8 mouse cellular contexts compared by ENCODE assay signal in genomic region chr13:3892601-3893000, GRCm38 (mm10). TPM values are rescaled to one million over a fixed set of nuclear protein-coding genes. Genes with fewer than 3 reads are reported as not detected.
DNase-seq lines count a peak whose midpoint lies in the region; ATAC-seq and TF ChIP-seq lines count a peak whose summit lies in the region.

No protein-coding gene starts in this region.

- DNase-seq in embryonic facial prominence, embryonic 10.5 days (ENCODE audit: low spot score): no peak
- DNase-seq in urinary bladder, postnatal 25 days (ENCODE audit: low spot score): no peak
- DNase-seq in gastrocnemius, adult 18-20 months (ENCODE audit: low spot score): no peak
- DNase-seq in frontal cortex, postnatal 25 days (ENCODE audit: low spot score in 2 of 2): no peak

- no peaks in the 10 kb centered on the region for H3K9me3 ChIP-seq in megakaryocyte, embryonic 14.5 days
- H3K9me3 ChIP-seq in embryonic facial prominence, embryonic 10.5 days: no peaks in the 10 kb centered on the region
- no peaks in the 10 kb centered on the region for H3K9me3 ChIP-seq in intestine, postnatal 0 days (ENCODE audit: control insufficient read depth)
- no peaks in the 10 kb centered on the region for H3K9me3 ChIP-seq in stomach, embryonic 14.5 days (ENCODE audit: control insufficient read depth, low read depth, low read length)

- 14% methylated on average over 7 of the region's 7 CpGs for WGBS in embryonic facial prominence, embryonic 10.5 days
- WGBS in intestine, postnatal 0 days: 8% methylated on average over 7 of the region's 7 CpGs
- WGBS in stomach, embryonic 14.5 days: 11% methylated on average over 7 of the region's 7 CpGs

- peak overlapping the region; percentile 69 for H3K4me2 ChIP-seq in intestine, postnatal 0 days (replicated peaks; ENCODE audit: low read depth)
- H3K4me2 ChIP-seq in stomach, embryonic 14.5 days (replicated peaks; ENCODE audit: low read depth, low read length): peak overlapping the region; percentile 52

- peak overlapping the region; percentile 79 for H3K9ac ChIP-seq in intestine, postnatal 0 days (ENCODE audit: low read depth, low read length)
- peak overlapping the region; percentile 47 for H3K9ac ChIP-seq in stomach, embryonic 14.5 days (replicated peaks; ENCODE audit: low read depth, low read length)

- peak overlapping the region; percentile 87 for H3K27ac ChIP-seq in embryonic facial prominence, embryonic 10.5 days (replicated peaks)
- peak overlapping the region; percentile 86 for H3K27ac ChIP-seq in intestine, postnatal 0 days (ENCODE audit: low read depth, low read length)
- no peak overlapping the region; the same call in 1 of the 2 replicates for H3K27ac ChIP-seq in stomach, embryonic 14.5 days (ENCODE audit: low read length)

- peak overlapping the region; percentile 91 for H3K4me3 ChIP-seq in megakaryocyte, embryonic 14.5 days (replicated peaks)
- peak overlapping the region; percentile 69 for H3K4me3 ChIP-seq in embryonic facial prominence, embryonic 10.5 days
- H3K4me3 ChIP-seq in intestine, postnatal 0 days (ENCODE audit: low read depth, low read length): peak overlapping the region; percentile 72
- peak overlapping the region; percentile 60 for H3K4me3 ChIP-seq in stomach, embryonic 14.5 days (ENCODE audit: low read depth, low read length)

- TF ChIP-seq CTCF in intestine, postnatal 0 days (IDR thresholded peaks at IDR 0.05; ENCODE audit: low read depth): no peak

- H3K4me1 ChIP-seq in megakaryocyte, embryonic 14.5 days: peaks cover 34% of the 10 kb centered on the region
- peaks cover 25% of the 10 kb centered on the region for H3K4me1 ChIP-seq in embryonic facial prominence, embryonic 10.5 days
- H3K4me1 ChIP-seq in intestine, postnatal 0 days (replicated peaks; ENCODE audit: control insufficient read depth, insufficient read depth, low read length): peaks cover 10% of the 10 kb centered on the region; the same call in 1 of the 2 replicates
- H3K4me1 ChIP-seq in stomach, embryonic 14.5 days (ENCODE audit: control insufficient read depth, insufficient read depth, low read length): 0 out of 2 replicates have a peak, but pooled peaks cover 3% of the 10 kb centered on the region

- H3K36me3 ChIP-seq in megakaryocyte, embryonic 14.5 days (replicated peaks; ENCODE audit: low read length): peaks cover 26% of the 10 kb centered on the region
- peaks cover 35% of the 10 kb centered on the region for H3K36me3 ChIP-seq in embryonic facial prominence, embryonic 10.5 days (replicated peaks)
- H3K36me3 ChIP-seq in intestine, postnatal 0 days (ENCODE audit: control insufficient read depth, insufficient read depth): peaks cover 12% of the 10 kb centered on the region
- peaks cover 11% of the 10 kb centered on the region for H3K36me3 ChIP-seq in stomach, embryonic 14.5 days (ENCODE audit: control insufficient read depth, insufficient read depth, low read length)

- H3K27me3 ChIP-seq in megakaryocyte, embryonic 14.5 days (replicated peaks): no peaks in the 10 kb centered on the region
- H3K27me3 ChIP-seq in embryonic facial prominence, embryonic 10.5 days (replicated peaks; ENCODE audit: low read depth, poor library complexity, severe bottlenecking): no peaks in the 10 kb centered on the region
- no peaks in the 10 kb centered on the region for H3K27me3 ChIP-seq in intestine, postnatal 0 days (replicated peaks; ENCODE audit: control insufficient read depth, insufficient read depth, low read length)
- H3K27me3 ChIP-seq in stomach, embryonic 14.5 days (ENCODE audit: control insufficient read depth, insufficient read depth, low read length): no peaks in the 10 kb centered on the region

- ATAC-seq in megakaryocyte, adult 5-6 weeks (ENCODE audit: poor library complexity, severe bottlenecking): no peak
- ATAC-seq in intestine, postnatal 0 days: no peak
- ATAC-seq in stomach, embryonic 14.5 days (ENCODE audit: insufficient number of reproducible peaks, insufficient read depth, low FRiP score, low read depth): no peak

RNA-seq across cellular contexts. Expression of gene Net1, which starts 25.4 kb away (rescaled TPM):
- 7.9 and 8.6 TPM in 2 replicates for polyA plus RNA-seq in megakaryocyte, embryonic 14.5 days (2012; ENCODE audit: insufficient read depth, low replicate concordance)
- total RNA-seq in megakaryocyte, adult 5-6 weeks (2015): 31.1 and 38.0 TPM in 2 replicates
- 81.2 and 102 TPM in 2 replicates for total RNA-seq in megakaryocyte, adult 5-6 weeks (2017)
- 100.0 and 117 TPM in 2 replicates for polyA plus RNA-seq in embryonic facial prominence, embryonic 10.5 days (2016; fragmentation: Nextera tagmentation; extraction: Ambion mirVana)
- 106 and 109 TPM in 2 replicates for polyA plus RNA-seq in intestine, postnatal 0 days (2015; fragmentation: Nextera tagmentation; extraction: Ambion mirVana)
- polyA plus RNA-seq in stomach, embryonic 14.5 days (2014; fragmentation: Nextera tagmentation; extraction: Ambion mirVana): 70.9 and 75.8 TPM in 2 replicates
- total RNA-seq in gastrocnemius, adult 18-20 months (2021): 10 to 100 TPM; 38.1 to 49.1 TPM

RNA-seq across cellular contexts. Expression of gene Tubal3, which starts 25.5 kb away (rescaled TPM):
- not detected in 2 replicates for polyA plus RNA-seq in megakaryocyte, embryonic 14.5 days (2012; ENCODE audit: insufficient read depth, low replicate concordance)
- total RNA-seq in megakaryocyte, adult 5-6 weeks (2015): not detected in 2 replicates
- total RNA-seq in megakaryocyte, adult 5-6 weeks (2017): not detected in 2 replicates
- polyA plus RNA-seq in embryonic facial prominence, embryonic 10.5 days (2016; fragmentation: Nextera tagmentation; extraction: Ambion mirVana): not detected in 2 replicates
- polyA plus RNA-seq in intestine, postnatal 0 days (2015; fragmentation: Nextera tagmentation; extraction: Ambion mirVana): 44.1 and 58.4 TPM in 2 replicates
- 0.10 and 0.14 TPM in 2 replicates for polyA plus RNA-seq in stomach, embryonic 14.5 days (2014; fragmentation: Nextera tagmentation; extraction: Ambion mirVana)
- not detected for total RNA-seq in gastrocnemius, adult 18-20 months (2021)

RNA-seq across cellular contexts. Expression of gene Calm5, which starts 38.6 kb away (rescaled TPM):
- polyA plus RNA-seq in megakaryocyte, embryonic 14.5 days (2012; ENCODE audit: insufficient read depth, low replicate concordance): not detected in 2 replicates
- total RNA-seq in megakaryocyte, adult 5-6 weeks (2015): not detected in 2 replicates
- not detected in 2 replicates for total RNA-seq in megakaryocyte, adult 5-6 weeks (2017)
- polyA plus RNA-seq in embryonic facial prominence, embryonic 10.5 days (2016; fragmentation: Nextera tagmentation; extraction: Ambion mirVana): not detected in 2 replicates
- not detected in 2 replicates for polyA plus RNA-seq in intestine, postnatal 0 days (2015; fragmentation: Nextera tagmentation; extraction: Ambion mirVana)
- polyA plus RNA-seq in stomach, embryonic 14.5 days (2014; fragmentation: Nextera tagmentation; extraction: Ambion mirVana): 0.71 TPM in 1 of 2 replicates, not detected in the other
- total RNA-seq in gastrocnemius, adult 18-20 months (2021): under 1 TPM in 1 of 2 experiments, not detected in 1; 0.43 TPM

RNA-seq across cellular contexts. Expression of gene Ucn3, which starts 52.5 kb away (rescaled TPM):
- not detected in 2 replicates for polyA plus RNA-seq in megakaryocyte, embryonic 14.5 days (2012; ENCODE audit: insufficient read depth, low replicate concordance)
- total RNA-seq in megakaryocyte, adult 5-6 weeks (2015): not detected in 2 replicates
- not detected in 2 replicates for total RNA-seq in megakaryocyte, adult 5-6 weeks (2017)
- polyA plus RNA-seq in embryonic facial prominence, embryonic 10.5 days (2016; fragmentation: Nextera tagmentation; extraction: Ambion mirVana): not detected in 2 replicates
- polyA plus RNA-seq in intestine, postnatal 0 days (2015; fragmentation: Nextera tagmentation; extraction: Ambion mirVana): 0.43 and 0.51 TPM in 2 replicates
- polyA plus RNA-seq in stomach, embryonic 14.5 days (2014; fragmentation: Nextera tagmentation; extraction: Ambion mirVana): 0.16 TPM in 1 of 2 replicates, not detected in the other
- not detected for total RNA-seq in gastrocnemius, adult 18-20 months (2021)

RNA-seq across cellular contexts. Expression of gene Calm4, which starts 55.0 kb away (rescaled TPM):
- not detected in 2 replicates for polyA plus RNA-seq in megakaryocyte, embryonic 14.5 days (2012; ENCODE audit: insufficient read depth, low replicate concordance)
- total RNA-seq in megakaryocyte, adult 5-6 weeks (2015): not detected in 2 replicates
- not detected in 2 replicates for total RNA-seq in megakaryocyte, adult 5-6 weeks (2017)
- polyA plus RNA-seq in embryonic facial prominence, embryonic 10.5 days (2016; fragmentation: Nextera tagmentation; extraction: Ambion mirVana): not detected in 2 replicates
- polyA plus RNA-seq in intestine, postnatal 0 days (2015; fragmentation: Nextera tagmentation; extraction: Ambion mirVana): not detected in 2 replicates
- polyA plus RNA-seq in stomach, embryonic 14.5 days (2014; fragmentation: Nextera tagmentation; extraction: Ambion mirVana): not detected in 2 replicates
- total RNA-seq in gastrocnemius, adult 18-20 months (2021): 1 to 10 TPM in 1 of 2 experiments, not detected in 1; 1.9 TPM

Comparison
In these comparisons a context has a peak if more than half of its experiments do, and no peak if none do; other contexts are left out.
1. RNA of gene Tubal3, which starts 25.5 kb away (polyA plus RNA-seq): 44.1 to 58.4 TPM in intestine, postnatal 0 days; 0.10 to 0.14 TPM in stomach, embryonic 14.5 days, not detected in megakaryocyte, embryonic 14.5 days and not detected in embryonic facial prominence, embryonic 10.5 days; every median in the first group is over 10 times any median in the second.
2. Peak in every context shown above with its lines, with median percentiles within 50 percentile points of each other: H3K4me3 ChIP-seq.